Mouse (Mus musculus) small intestine, adult 2 months (tissue): ENCODE results near the gene Ccdc38.

ENCODE experiments used
- CTCF ChIP-seq: fragments of 200-500 bp; IDR thresholded peaks from 2 replicates; pipeline ENCODE4 v1.5.1; 2012; ENCODE audit warnings: low read depth, mild to moderate bottlenecking, control low read depth, inconsistent platforms, low read length, moderate library complexity, mixed read lengths; ENCODE audit not compliant: insufficient replicate concordance, insufficient read length; ENCODE audit errors: extremely low read depth
- POLR2A ChIP-seq: fragments of 200-500 bp; IDR thresholded peaks from 2 replicates; pipeline ENCODE4 v1.6.1; 2012; ENCODE audit warnings: low read depth, mild to moderate bottlenecking, control low read depth, inconsistent platforms, low read length, moderate library complexity

DNA sequence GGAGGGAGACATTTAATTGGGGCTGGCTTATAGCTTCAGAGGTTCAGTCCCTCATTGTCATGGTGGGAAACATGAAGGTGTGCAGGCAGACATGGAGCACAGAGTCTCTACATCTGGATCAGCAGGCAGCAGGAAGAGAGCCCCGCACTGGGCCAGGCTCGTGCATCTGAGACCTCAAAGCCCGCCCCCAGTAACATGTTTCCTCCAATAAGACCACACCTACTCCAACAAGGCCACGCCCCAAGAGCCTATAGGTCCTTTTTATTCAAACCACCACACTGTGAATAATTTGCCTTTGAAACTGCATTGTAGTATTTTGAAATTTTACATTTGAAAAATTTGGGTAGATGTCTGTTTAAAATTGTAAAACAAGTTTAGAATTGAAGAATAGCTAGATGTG is 91.7 kb downstream of the Ccdc38 start:
- TF ChIP-seq CTCF (no peak), POLR2A (no peak)
